Mouse (Mus musculus): ENCODE measurements around the gene Tmtc1.

Gene Tmtc1

DNA sequence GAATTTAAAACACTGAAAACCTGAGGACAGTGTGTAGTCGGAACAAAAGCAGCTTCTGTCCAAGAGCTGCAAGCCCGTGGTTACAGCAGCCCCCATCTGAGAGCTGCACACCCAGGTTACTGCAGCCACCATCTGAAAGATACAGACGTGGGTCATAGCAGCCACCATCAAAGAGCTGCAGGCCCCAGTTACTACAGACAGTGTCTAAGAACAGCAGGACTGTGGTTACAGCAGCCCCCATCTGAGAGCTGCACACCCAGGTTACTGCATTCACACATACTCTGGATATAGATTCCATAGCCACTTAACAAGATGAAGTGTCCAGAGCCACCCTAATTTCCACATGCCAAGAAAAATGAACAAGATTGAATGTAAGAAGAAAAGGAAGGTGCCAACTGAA lies 216.6 kb downstream of the Tmtc1 start:
- no peak for DNase-seq

DNA sequence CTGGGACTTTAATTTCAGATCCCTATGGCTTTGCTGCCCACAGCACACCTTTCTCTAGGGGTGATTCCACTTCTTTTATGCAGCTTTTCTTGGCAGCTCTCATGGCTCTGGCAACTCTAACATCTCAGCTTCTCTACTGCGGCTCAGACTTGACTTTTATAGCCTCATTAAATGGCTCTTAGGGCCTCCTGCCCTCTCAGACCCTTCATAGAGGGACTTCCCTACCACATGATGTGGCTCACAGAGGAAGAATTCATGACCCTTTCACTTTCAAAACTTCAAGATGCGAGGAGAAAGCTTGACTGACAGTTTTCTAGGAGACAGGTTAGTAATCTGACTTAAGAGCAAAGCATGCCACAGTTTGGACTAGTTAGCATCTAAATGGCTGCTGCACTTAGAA lies 221.5 kb downstream of the Tmtc1 start:
- DNase-seq, result no peak

DNA sequence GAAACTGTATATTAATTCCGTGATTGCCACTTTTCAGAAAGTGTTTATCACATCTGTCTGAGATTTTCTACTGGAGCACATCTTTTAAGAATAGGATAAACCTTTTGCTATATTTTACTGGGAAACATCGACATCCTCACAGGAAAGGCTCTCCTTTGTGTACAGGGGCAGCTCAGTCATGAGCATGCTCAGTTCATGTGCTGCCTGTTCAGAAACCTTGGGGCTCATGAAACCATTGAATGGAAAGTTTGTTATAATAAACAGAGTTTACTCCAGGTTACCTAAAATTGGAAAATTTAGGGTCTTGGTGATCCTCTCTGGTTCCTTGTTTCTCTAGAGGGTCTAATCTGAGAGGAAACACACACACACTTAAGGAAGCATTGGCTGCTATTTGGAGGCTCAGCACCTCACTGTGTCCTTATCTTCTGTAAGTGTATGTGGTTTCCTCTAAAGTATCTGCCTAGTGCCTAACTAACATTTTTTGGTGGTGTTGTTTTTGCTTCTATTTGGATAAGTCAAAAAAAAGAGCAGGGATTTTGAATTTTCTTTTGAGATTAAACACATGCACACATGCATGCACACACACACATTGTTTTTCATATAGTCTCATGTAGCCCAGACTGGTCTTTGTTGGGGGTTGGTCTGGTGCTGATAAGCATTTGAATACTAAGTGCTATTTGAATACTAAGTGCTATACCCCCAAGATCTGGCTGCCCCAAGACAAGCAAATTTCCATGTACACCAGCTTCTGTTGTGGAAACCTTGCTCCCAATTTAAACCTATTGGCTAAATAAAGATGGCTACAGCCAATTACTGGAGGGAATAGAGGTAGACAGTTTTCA lies 225.7 kb downstream of the Tmtc1 start:
- no peak for DNase-seq

DNA sequence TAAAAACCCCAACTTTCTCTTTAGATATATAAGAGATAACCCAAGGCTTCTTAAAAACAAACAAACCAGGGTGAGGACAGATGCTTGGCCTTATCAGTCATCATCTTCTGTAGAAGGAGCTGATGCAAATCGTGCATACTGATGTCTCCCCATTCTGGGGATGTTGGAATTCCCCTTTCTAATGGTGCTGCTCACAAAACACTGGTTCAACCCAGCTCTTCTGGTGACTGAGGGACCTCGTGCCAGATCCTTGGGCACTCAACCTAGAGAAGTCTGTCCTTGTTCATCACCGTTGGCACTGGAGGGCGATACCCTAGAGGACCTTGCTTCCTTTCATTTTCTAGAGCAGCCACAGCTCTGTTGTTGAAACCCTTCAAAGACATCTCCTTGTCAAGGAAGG lies 227.4 kb downstream of the Tmtc1 start:
- DNase-seq, result no peak

DNA sequence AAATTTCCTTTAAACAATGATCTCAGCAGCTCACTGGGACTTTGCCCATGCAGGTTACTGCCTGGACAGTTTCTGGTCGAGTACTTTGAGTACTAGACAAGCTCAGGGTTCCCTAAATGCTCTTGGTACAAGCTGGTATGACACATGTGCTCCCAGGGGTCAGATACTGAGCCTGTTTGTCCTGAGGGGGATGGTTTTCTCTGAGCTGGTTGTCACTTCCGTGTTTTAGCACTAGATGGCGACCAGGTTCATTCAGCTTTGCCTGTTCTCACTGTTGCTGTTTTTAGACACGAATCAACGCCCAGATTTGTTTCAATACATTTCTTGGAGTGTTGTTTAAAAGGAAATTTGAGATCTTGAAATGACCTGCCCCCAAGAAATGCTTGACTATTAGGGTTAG lies 229.4 kb downstream of the Tmtc1 start:
- DNase-seq, result peak; percentile 38

DNA sequence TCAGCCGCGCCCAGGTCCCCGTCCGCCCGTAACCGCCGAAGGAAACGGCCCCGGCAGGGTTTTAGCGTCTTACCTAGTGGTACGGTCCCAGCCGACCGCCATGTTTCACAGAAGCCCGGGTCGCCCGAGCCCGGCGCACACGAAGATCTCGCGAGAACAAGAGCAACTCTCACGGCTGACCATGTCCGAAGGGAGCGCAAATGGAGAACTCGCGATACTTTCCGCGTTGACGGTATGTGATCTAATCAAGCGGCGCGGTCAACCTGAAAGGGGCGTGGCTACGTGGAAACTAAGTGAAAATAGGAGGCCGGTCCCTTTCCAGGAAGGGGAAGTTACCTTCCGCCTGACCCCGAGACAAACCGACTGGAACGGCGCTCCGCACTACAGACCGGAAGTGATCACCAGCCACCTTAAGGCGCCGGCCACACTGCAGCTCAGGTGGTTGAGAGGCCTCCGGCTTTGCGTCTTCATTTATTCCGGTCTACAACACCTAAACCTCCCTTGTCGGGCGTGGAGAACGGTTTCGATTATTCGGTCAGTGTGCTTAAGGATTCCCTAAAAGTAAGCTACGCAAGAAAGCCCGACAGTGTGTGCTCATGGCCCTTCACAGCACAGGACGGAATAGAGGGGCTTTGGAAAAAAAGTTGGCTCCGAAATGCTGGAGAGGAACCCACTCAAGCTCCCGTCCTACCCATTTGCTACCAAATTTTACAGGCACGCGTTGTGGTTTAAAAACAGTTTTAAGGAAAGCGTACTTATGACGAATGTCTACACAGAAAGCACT lies 232.1 kb downstream of the Tmtc1 start, which contains the start of gene Ergic2:
Ergic2 (minus strand) TSS at position 478 of the 784 bp plus-strand sequence.
- peak; percentile 99 for DNase-seq

DNA sequence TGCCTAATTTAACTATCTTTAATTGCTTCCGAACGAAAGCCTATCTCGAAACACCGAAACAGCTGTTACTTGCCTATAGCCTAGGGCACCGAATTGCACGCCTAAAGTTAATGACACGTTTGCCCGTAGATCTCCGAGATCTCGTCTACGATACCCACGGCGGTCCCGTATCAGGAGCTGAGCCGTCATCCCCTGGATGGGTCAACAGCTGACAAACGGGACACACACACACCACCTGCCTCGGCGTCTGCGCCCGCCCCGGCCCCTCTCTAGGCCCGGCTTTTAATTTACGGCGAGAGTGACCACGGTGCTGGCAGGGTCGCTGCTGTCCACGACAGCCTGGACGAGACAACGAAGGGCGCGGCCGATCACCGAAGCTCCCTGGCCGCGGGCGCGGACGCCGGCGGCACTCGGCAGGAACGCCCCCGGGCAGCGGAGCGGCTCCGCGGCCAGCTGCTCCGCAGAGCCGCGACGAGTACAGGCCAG lies 232.8 kb downstream of the Tmtc1 start:
- peak; percentile 13 for DNase-seq

DNA sequence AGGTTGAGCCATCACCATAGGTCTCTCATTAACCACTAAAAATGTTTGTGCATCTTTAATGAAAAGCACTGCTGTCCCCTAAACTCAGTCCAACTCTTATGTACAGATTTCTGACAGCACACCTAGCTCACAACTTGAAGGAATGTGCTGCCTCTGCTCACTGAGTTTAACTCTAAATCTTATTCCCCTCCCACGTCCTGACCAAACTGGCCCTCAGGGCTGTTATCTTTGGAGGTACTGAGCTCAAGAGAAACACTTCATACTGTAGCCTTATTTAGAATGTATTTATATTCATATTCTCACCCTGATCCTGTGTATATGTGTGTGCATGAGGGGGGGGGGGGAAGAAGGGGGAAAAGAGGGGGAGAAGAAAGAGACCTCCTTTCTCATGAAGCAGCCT lies 236.7 kb downstream of the Tmtc1 start:
- DNase-seq, result no peak

DNA sequence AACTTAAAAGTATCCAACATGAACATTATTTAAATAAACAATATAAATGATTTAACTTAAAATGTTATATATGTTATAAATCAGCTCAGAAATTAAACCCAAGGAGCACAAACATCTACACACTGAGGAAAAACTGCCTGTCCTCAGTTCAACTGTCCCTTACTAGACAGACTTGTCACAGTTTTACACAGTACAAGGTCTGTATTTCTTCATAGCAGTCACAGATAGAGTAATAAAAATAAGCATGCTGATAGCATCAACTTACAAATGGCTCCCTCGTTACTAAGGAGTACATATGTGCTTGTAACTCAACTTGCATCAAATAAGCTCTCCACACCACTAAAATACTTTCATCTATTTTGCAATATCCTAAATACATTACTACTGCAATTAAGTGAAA lies 239.1 kb downstream of the Tmtc1 start:
- DNase-seq, result no peak

DNA sequence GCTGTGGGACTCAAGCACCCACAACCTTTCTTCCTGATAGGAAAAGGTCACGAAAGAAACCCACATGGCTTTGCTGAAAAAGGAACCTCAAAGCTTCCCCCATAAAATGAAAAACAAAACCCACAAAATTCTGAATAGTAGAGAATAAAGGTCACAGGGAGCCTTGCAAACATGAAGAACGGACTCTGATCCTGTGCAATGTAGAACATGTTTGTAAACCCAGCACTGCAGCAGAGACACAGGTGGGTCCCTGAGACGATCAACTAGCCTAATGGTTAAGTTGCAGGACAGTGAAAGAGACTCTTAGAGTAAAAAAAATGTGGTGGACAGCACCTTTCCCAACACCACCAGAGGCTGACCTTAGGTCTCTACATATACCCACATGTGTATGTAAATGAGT lies 244.5 kb downstream of the Tmtc1 start:
- DNase-seq, result no peak

DNA sequence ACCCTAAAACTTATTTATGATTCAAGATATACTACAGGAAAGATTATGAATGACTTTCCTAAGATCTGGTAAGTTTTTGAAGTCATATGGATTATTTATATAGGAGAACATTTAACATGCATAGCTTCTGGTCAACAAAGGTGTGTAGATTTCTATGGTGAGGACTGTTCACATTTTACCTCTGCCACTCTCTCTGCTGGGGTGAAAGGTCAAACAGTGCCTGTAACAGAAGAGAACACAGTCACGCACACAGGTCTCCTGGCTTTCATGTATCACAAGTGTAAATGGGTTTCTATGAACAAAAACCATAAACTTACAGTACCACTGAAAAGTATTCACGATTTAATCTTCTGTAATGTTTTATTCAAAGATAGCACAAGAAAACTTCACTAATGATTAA lies 245.0 kb downstream of the Tmtc1 start:
- no peak for DNase-seq

DNA sequence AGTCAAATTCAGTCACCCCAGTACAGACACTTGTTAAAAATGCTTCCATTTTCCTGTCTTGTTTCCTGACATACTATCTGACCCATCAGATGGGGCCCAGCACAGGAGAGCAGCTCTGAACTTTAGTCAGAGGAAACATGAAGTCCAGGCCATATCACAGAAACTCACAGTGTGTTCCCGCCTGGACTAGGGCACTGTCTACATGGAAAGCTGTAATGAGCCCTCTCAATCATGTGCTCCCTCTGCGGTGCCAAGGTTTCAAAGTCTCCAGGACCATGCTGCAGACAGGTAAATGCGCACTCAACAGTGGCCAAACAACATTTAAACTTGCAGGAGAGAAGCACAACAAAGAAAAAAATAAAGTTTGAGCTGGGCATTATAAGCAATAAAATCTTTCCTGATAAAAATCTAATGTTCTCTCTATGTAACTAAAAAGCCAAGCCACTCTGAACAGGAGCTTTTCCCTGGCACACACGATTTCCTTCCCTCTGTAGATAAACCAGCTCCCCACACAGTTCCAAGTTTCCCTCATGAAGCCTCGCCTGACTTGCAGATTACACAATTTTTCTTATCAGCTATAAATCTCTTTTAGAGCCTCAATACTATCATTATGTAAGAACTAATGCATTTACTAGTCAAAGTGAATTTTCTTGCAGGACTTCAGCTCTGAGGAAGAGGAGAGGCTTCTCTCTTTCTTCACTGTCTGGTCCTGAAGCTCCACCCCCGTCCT lies 250.1 kb downstream of the Tmtc1 start:
- no peak for DNase-seq

DNA sequence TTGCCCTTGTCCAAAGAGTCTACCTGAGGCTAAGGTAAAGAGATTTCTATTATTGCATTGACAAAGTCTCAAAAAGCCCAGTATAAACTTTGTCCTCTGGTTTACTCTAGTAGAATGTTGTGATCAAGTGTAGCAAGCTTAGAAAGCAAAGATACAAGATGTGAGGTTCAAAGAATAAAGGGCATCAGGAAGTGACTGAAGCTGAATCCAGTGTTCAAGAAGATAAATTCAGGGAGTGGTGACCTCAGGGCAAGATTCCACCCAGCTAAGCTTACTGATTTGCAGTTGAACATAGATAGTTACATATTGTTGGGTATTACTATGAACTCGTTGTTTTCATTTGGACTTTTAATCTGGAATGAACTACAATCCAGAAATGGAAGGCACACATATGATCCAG lies 258.5 kb downstream of the Tmtc1 start:
- no peak for DNase-seq
